Mouse (Mus musculus): ENCODE data around the gene Trmt61a.

The Trmt61a gene

DNA sequence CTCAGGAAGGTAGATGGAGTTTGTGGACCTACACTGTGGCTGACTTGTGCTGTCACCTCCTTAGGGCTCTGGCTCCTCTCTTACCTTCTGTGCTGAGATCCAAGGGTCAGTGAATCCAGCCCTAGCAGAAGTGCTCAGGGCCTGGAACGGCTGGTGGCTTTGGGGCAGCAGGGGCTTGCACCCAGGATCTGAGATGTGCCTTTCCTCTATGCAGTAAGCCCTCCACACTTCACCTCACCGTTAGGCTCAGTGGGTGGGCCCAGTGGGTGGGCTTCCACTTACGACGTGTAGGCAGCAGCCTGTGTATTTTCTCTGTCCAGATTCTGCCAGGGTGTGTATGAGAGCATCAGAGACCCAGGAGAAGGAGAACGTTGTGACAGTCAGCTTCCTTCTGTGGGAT is 55.0 kb downstream of the Trmt61a start:
- no peak for DNase-seq (ENCODE audit: low spot score in 2 of 2)
